Mouse (Mus musculus) midbrain, embryonic 11.5 days (tissue): ENCODE measurements at regions not wholly inside any gene's neighbourhood (a gene's known extent, or its start where the extent isn't known, plus 50 kb on each side); places are given as distances from the start of the nearest gene placed in this dataset.
"Not testable (repeated sequence)": the region's sequence is repeated elsewhere in the genome, so short reads cannot be mapped to it uniquely, and the experiment has no call there.

Experiments used
- ATAC-seq: fragments of 200-750 bp; cut with Nextera tagmentation; 2 replicates; pipeline ENCODE4 v1.8.0; 2017; ENCODE audit warnings: moderate TSS enrichment, moderate library complexity; ENCODE audit not compliant: low FRiP score
- DNase-seq: peaks from one replicate; pipeline ENCODE4 v3.0.0; 2015; ENCODE audit warnings: low spot score; ENCODE audit errors: missing footprints
- H3K27ac ChIP-seq: fragments of 300-500 bp; sonication (generic); 2 replicates; pipeline ENCODE4 v1.5.1; 2014; ENCODE audit warnings: low read depth, low read length
- H3K27me3 ChIP-seq: fragments of 300-500 bp; sonication (generic); 2 replicates; pipeline ENCODE4 v1.6.1; 2014; ENCODE audit warnings: mild to moderate bottlenecking, low read length, moderate library complexity, mixed read lengths; ENCODE audit not compliant: control insufficient read depth, insufficient read depth
- H3K36me3 ChIP-seq: fragments of 300-500 bp; sonication (generic); 2 replicates; pipeline ENCODE4 v1.6.1; 2014; ENCODE audit warnings: mild to moderate bottlenecking, low read length, moderate library complexity, mixed read lengths; ENCODE audit not compliant: control insufficient read depth, insufficient read depth
- H3K4me1 ChIP-seq: fragments of 300-500 bp; sonication (generic); 2 replicates; pipeline ENCODE4 v1.6.1; 2014; ENCODE audit warnings: low read length; ENCODE audit not compliant: control insufficient read depth, insufficient read depth
- H3K4me2 ChIP-seq: fragments of 300-500 bp; sonication (generic); 2 replicates; pipeline ENCODE4 v1.6.1; 2014; ENCODE audit warnings: mild to moderate bottlenecking, moderate library complexity
- H3K4me3 ChIP-seq: fragments of 300-500 bp; sonication (generic); 2 replicates; pipeline ENCODE4 v1.5.1; 2014; ENCODE audit warnings: low read depth, low read length
- H3K9ac ChIP-seq: fragments of 300-500 bp; sonication (generic); 2 replicates; pipeline ENCODE4 v1.6.1; 2014; ENCODE audit warnings: low read length
- H3K9me3 ChIP-seq: fragments of 300-500 bp; sonication (generic); 2 replicates; pipeline ENCODE4 v1.6.1; 2016; ENCODE audit warnings: low read length; ENCODE audit not compliant: control insufficient read depth
- WGBS: fragments of 180-500 bp; shearing (Covaris S2); extraction: QIAGEN DNeasy Blood & Tissue Kit; methylation state at CpG from one replicate; pipeline ENCODE4 v1.1.7; 2014; 5-methylcytosine and 5-hydroxymethylcytosine counted together

DNA sequence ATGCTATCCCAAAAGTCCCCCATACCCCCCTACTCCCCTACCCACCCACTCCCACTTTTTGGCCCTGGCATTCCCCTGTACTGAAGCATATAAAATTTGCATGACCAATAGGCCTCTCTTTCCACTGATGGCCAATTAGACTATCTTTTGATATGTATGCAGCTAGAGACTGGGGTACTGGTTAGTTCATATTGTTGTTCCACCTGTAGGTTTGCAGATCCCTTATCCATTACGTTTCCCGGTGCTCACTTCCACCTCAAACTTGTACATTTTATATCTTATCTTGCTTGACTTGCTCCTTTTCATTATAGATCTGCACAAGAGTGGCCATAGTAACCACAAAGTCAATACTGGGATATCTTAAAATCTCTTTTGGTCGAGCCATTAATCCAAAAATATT, 2329.9 kb upstream of the Aga start:
- H3K4me1 ChIP-seq, H3K9ac ChIP-seq, H3K9me3 ChIP-seq, H3K27ac ChIP-seq, ATAC-seq, H3K4me3 ChIP-seq, H3K27me3 ChIP-seq, H3K36me3 ChIP-seq, H3K4me2 ChIP-seq, DNase-seq: not testable (repeated sequence)
- WGBS, result 91% methylated on average over 3 of the region's 3 CpGs

GRCm38 (mm10) chr8:51170123-51170522, 2326.4 kb upstream of the Tenm3 start:
- no peak overlapping the region for H3K4me2 ChIP-seq
- H3K4me3 ChIP-seq, result no peak overlapping the region
- H3K4me1 ChIP-seq, result no peaks in the 10 kb centered on the region
- no peak for DNase-seq
- H3K9me3 ChIP-seq, result no peaks in the 10 kb centered on the region
- H3K36me3 ChIP-seq, result no peaks in the 10 kb centered on the region
- 83% methylated on average over 1 of the region's 1 CpGs for WGBS
- H3K27me3 ChIP-seq, result no peaks in the 10 kb centered on the region
- no peak overlapping the region for H3K9ac ChIP-seq
- H3K27ac ChIP-seq, result no peak overlapping the region
- ATAC-seq, result no peak

- ATAC-seq (peak; percentile 80), DNase-seq (no peak)
- H3K4me2 ChIP-seq, result no peak overlapping the region
- H3K9me3 ChIP-seq, result no peaks in the 10 kb centered on the region
- no peaks in the 10 kb centered on the region for H3K4me1 ChIP-seq
- 9% methylated on average over 1 of the region's 1 CpGs for WGBS
- no peaks in the 10 kb centered on the region for H3K36me3 ChIP-seq
- no peak overlapping the region for H3K9ac ChIP-seq
- no peaks in the 10 kb centered on the region for H3K27me3 ChIP-seq
- H3K27ac ChIP-seq, result no peak overlapping the region
- H3K4me3 ChIP-seq, result no peak overlapping the region
Measured at GRCm38 (mm10) chr8:51145315-51145714, 2301.6 kb upstream of the Tenm3 start.

- not testable (repeated sequence) for DNase-seq, H3K4me1 ChIP-seq, H3K4me3 ChIP-seq, H3K27ac ChIP-seq, H3K9me3 ChIP-seq, H3K27me3 ChIP-seq, H3K36me3 ChIP-seq, ATAC-seq, H3K4me2 ChIP-seq, H3K9ac ChIP-seq
- WGBS, result 38% methylated on average over 1 of the region's 1 CpGs
Measured at GRCm38 (mm10) chr8:51125436-51125835, 2281.7 kb upstream of the Tenm3 start.
